Mouse (Mus musculus) liver, embryonic 14.5 days (tissue): Measurements from ENCODE around the gene Snu13. TPM values are rescaled to one million over a fixed set of nuclear protein-coding genes. Genes with fewer than 3 reads are reported as not detected.

Experiments
- ATAC-seq: fragments of 200-750 bp; cut with Nextera tagmentation; 2 replicates; pipeline ENCODE4 v1.8.0; 2017; ENCODE audit warnings: moderate number of reproducible peaks, mild to moderate bottlenecking, moderate library complexity; ENCODE audit not compliant: insufficient read depth
- DNase-seq, 3 experiments: peaks; one replicate each; pipeline ENCODE4 v3.0.0-alpha.2; 2012 to 2013; ENCODE audit warnings: low read depth in 3 of 3, low spot score in 3 of 3
- H3K27ac ChIP-seq: fragments of 300-500 bp; sonication (generic); 2 replicates; pipeline ENCODE4 v1.5.1; 2014; ENCODE audit warnings: moderate library complexity, mild to moderate bottlenecking, control low read depth, inconsistent platforms
- H3K27me3 ChIP-seq: fragments of 300-500 bp; sonication (generic); 2 replicates; pipeline ENCODE4 v1.6.1; 2014; ENCODE audit warnings: mild to moderate bottlenecking, low read length, moderate library complexity; ENCODE audit not compliant: control insufficient read depth, insufficient read depth
- H3K36me3 ChIP-seq: fragments of 300-500 bp; sonication (generic); replicated peaks from 2 replicates; pipeline ENCODE4 v1.6.1; 2014; ENCODE audit warnings: low read depth; ENCODE audit not compliant: control insufficient read depth, insufficient read depth
- H3K4me1 ChIP-seq, 2 experiments: fragments of 200-500 bp in 1 of 2; fragments of 300-500 bp in 1 of 2; sonication (generic) in 1 of 2; replicated peaks; 2 replicates each; pipeline ENCODE4 v1.6.1; 2012 to 2014; ENCODE audit warnings: antibody characterized with exemption in 1 of 2, inconsistent platforms in 1 of 2, low read length in 1 of 2; ENCODE audit not compliant: control insufficient read depth in 2 of 2, insufficient read depth in 2 of 2
- H3K4me2 ChIP-seq: fragments of 300-500 bp; sonication (generic); 2 replicates; pipeline ENCODE4 v1.6.1; 2014; ENCODE audit warnings: low read depth, mild to moderate bottlenecking, control low read depth, moderate library complexity
- H3K4me3 ChIP-seq, 2 experiments: fragments of 200-500 bp in 1 of 2; fragments of 300-500 bp in 1 of 2; sonication (generic) in 1 of 2; 2 replicates each; pipeline ENCODE4 v1.5.1; 2012 to 2014; ENCODE audit warnings: low read depth in 2 of 2, low read length in 2 of 2, mild to moderate bottlenecking in 2 of 2, control low read depth in 1 of 2, inconsistent platforms in 1 of 2, moderate library complexity in 1 of 2; ENCODE audit not compliant: insufficient read depth in 1 of 2
- H3K9ac ChIP-seq: fragments of 300-500 bp; sonication (generic); replicated peaks from 2 replicates; pipeline ENCODE4 v1.6.1; 2014; ENCODE audit warnings: mild to moderate bottlenecking, control low read depth, moderate library complexity
- H3K9me3 ChIP-seq: fragments of 300-500 bp; sonication (generic); 2 replicates; pipeline ENCODE4 v1.6.1; 2016; ENCODE audit warnings: low read length, mixed read lengths; ENCODE audit not compliant: control insufficient read depth
- CTCF ChIP-seq: IDR thresholded peaks from 2 replicates; pipeline ENCODE4 v1.5.1; 2016; ENCODE audit warnings: antibody characterized with exemption, low read depth, control low read depth
- EP300 ChIP-seq: IDR thresholded peaks from 2 replicates; pipeline ENCODE4 v1.6.1; 2016; ENCODE audit warnings: antibody characterized with exemption, low read depth
- WGBS: fragments of 180-500 bp; shearing (Covaris S2); extraction: QIAGEN DNeasy Blood & Tissue Kit; methylation state at CpG from one replicate; pipeline ENCODE4 v1.1.7; 2014; ENCODE audit not compliant: insufficient replicate concordance; 5-methylcytosine and 5-hydroxymethylcytosine counted together
- polyA plus RNA-seq, 2 experiments: library from polyadenylated mRNA; depleted of rRNA in 1 of 2; stranded (reverse) in 1 of 2; unstranded in 1 of 2; fragments of >200 nt; fragmentation: Nextera tagmentation in 1 of 2; extraction: Ambion mirVana in 1 of 2; gene quantifications; 2 replicates each; pipeline versions ENCODE4 v1.2.1 to v1.2.3; 2012 to 2014

Gene Snu13
- polyA plus RNA-seq (2012; rRNA removed) (78.8 and 83.1 TPM in 2 replicates), polyA plus RNA-seq (2014; fragmentation: Nextera tagmentation; extraction: Ambion mirVana) (187 TPM in 2 replicates)

- Histone ChIP-seq H3K36me3 (peaks cover 15% of the 10 kb centered on the region), H3K9me3 (no peaks in the 10 kb centered on the region), H3K4me2 (peak within 1 kb of the TSS; percentile 97), H3K27ac (peak within 1 kb of the TSS; percentile 80), H3K4me1 (peaks cover 10 to 13% of the 10 kb centered on the region in 2 experiments), H3K27me3 (no peaks in the 10 kb centered on the region; the same call in 1 of the 2 replicates), H3K4me3 (peak within 1 kb of the TSS; percentile 100), H3K9ac (peak within 1 kb of the TSS; percentile 96)
- peak; percentile 85 for ATAC-seq
- TF ChIP-seq CTCF (no peak), EP300 (no peak)
- WGBS = under 1% methylated on average over 71 of the region's 74 CpGs
- peak; percentile 71 to 77 (median 76) for DNase-seq
These were observed at the start of gene Snu13 for GRCm38 (mm10) chr15:82047080-82047883. TSS of gene Snu13 (minus strand) at chr15:82047598.

GRCm38 (mm10) chr15:82091061-82091460 is 43.7 kb upstream of the Snu13 start:
- Histone ChIP-seq H3K9me3 (no peaks in the 10 kb centered on the region), H3K27ac (no peak overlapping the region), H3K9ac (no peak overlapping the region), H3K36me3 (no peaks in the 10 kb centered on the region), H3K4me2 (no peak overlapping the region), H3K4me3 (no peak overlapping the region), H3K27me3 (no peaks in the 10 kb centered on the region), H3K4me1 (no peaks in the 10 kb centered on the region)
- TF ChIP-seq CTCF = no peak
- TF ChIP-seq EP300 = no peak
- ATAC-seq = no peak
- no peak for DNase-seq
- WGBS = 67% methylated on average over 7 of the region's 7 CpGs

- WGBS = 10% methylated on average over 10 of the region's 10 CpGs
- H3K9ac ChIP-seq = no peak overlapping the region
- H3K9me3 ChIP-seq = no peaks in the 10 kb centered on the region
- DNase-seq (no peak), ATAC-seq (no peak)
- H3K4me1 ChIP-seq = no peaks in the 10 kb centered on the region
- no peak overlapping the region for H3K4me3 ChIP-seq
- no peaks in the 10 kb centered on the region for H3K36me3 ChIP-seq
- H3K27me3 ChIP-seq = no peaks in the 10 kb centered on the region
- TF ChIP-seq CTCF (no peak), EP300 (no peak)
- no peak overlapping the region for H3K27ac ChIP-seq
- no peak overlapping the region for H3K4me2 ChIP-seq
These were observed 39.9 kb upstream of the Snu13 start for GRCm38 (mm10) chr15:82087266-82087665.

GRCm38 (mm10) chr15:82086131-82086530 is 38.7 kb upstream of the Snu13 start:
- H3K9ac ChIP-seq = no peak overlapping the region
- H3K27me3 ChIP-seq = no peaks in the 10 kb centered on the region
- 56% methylated on average over 12 of the region's 12 CpGs for WGBS
- ATAC-seq (no peak), DNase-seq (no peak)
- no peak overlapping the region for H3K4me2 ChIP-seq
- H3K4me3 ChIP-seq = no peak overlapping the region
- H3K36me3 ChIP-seq = no peaks in the 10 kb centered on the region
- no peaks in the 10 kb centered on the region for H3K4me1 ChIP-seq
- no peak overlapping the region for H3K27ac ChIP-seq
- no peak for TF ChIP-seq EP300
- no peak for TF ChIP-seq CTCF
- H3K9me3 ChIP-seq = no peaks in the 10 kb centered on the region

GRCm38 (mm10) chr15:82085606-82086005 is 38.2 kb upstream of the Snu13 start:
- Histone ChIP-seq H3K9me3 (no peaks in the 10 kb centered on the region), H3K27me3 (no peaks in the 10 kb centered on the region), H3K36me3 (no peaks in the 10 kb centered on the region), H3K4me3 (no peak overlapping the region), H3K4me2 (no peak overlapping the region), H3K9ac (no peak overlapping the region), H3K4me1 (no peaks in the 10 kb centered on the region), H3K27ac (no peak overlapping the region)
- DNase-seq (no peak), ATAC-seq (no peak)
- 64% methylated on average over 9 of the region's 9 CpGs for WGBS
- TF ChIP-seq EP300 (no peak), CTCF (no peak)
